Mouse (Mus musculus): ENCODE data around the gene Fchsd2.

The Fchsd2 gene

DNA sequence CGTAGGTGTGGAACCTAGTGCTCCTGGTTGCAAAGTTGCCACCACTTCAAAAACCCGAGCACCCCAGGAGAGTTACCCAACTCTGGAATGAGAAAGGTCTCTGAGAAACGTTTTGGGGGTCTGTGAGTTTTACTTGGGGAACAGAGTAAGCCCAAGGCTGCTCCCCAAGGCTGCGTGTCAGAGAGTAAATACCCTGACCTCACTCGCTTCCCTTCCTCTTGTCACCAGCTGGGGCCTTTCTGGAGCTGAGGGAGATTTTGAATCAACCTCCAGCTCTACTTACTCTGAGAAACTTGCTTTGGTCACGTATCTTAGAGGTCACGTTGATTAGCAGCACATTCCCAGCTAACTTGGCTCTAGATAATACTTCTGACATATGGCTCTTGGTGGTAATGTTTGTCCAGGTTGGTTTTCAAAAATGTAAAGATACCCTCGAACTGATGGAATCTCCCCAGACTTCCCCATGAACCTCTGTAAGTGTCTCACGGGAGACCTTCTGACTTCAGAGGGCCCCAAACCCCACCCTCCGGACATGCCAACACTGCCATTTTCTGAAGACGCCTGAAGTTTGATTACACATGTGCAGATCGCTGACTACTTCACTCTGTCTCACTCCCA is 20.4 kb upstream of the Fchsd2 start:
- DNase-seq (ENCODE audit: low spot score in 2 of 2) = no peak

DNA sequence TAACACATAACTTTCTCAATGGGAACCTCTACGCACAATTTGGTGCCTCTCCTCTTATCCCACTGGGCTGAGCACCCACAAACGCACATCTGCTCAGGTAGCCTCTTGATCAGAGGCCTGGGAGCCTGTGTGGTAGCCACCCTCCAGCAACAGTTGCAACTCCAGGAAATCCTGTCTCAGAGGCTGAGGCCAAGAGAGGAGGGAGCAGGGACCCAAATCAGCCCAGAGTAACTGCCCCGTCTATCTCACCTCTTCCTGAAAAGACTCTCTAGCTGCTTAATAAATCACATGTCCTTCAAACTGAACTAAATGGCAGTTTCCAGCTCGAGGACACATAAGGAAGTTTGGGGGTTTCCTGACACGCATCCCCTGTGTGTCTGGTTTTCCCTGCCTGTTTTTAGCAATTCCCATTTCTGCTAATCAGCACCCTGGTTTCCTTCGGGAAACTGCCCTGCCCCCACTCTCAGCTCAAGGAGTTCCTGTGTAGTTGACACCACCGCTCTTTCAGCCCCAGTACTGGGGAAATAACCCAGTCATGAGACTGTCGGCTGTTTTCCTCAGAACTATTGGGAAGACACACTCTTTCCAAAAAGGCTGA is 18.4 kb upstream of the Fchsd2 start:
- DNase-seq (ENCODE audit: low spot score in 2 of 2) = no peak

DNA sequence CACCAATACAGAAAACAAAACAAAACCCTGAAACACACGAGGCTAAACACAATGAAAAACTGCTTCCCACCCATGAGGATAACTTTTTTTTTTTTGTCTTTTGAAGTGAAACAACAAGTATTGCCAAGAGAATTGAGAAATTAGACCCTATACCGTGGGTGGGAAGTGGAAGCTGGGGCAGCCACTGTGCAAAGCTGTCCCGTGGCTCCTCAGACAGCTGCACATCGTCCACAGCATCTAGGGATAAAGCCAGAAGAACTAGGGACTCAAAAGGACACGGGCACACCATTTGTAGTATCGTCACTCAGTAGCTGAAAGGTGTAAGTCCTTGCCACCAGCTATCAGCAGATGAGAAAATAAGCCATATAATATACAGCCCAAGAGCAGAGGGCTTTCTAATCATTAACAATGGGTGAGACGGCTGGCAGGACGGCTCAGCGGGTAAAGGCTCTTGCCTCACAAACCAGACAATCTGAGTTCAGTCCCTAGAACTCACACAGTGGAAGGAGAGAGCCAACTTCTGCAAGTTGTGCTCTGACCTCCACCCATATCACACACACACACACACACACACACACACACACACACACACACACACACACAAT is 9.0 kb upstream of the Fchsd2 start:
- no peak for DNase-seq (ENCODE audit: low spot score in 2 of 2)

DNA sequence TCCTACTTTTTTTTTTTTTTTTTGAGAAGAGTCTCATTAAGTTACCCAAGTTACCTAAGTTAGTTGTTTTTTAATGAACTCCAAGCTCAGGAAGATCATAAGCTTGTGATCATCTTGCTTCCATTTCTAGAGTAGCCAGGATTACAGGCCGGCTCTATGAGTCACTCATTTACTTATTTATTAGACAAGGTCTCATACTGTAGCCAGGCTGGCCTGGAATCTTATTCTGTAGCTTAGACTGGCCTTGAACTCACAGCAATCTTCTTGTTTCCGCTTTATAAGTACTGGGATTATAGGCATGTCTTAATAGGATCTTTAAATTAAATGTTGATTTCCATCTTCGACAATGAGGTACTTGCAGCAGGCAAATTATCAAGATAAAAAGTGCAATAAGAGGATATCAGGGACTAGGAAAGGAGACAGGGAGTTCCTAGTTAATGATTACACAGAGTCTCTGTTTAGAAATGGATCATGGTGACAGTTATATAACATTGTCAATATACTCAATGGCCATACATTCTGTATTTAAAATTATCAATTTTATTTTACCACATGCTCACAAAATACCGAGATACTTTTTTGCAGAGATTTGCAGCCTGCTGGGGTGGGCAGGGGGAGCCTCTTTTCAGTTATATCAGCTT is 7.7 kb upstream of the Fchsd2 start:
- DNase-seq (ENCODE audit: low spot score in 2 of 2) = no peak

DNA sequence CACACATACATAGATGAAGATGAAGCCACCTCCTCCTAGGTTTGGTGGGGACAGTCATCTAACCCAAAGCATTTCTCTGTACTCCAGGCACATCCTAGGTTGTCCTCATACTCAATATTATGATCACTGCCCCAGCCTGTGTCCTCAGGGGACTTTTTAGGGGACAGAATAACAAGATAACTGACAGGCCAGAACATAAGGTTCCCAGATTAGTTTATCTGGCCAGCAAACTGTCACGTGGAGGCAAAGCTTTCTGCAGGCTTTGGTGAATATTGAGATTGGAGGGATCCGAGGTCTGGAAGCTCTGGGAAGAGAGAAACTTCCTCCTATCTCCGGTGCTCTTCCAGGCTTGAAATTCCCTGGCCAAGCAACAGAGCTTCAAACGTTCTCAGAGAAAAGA is 6.9 kb upstream of the Fchsd2 start:
- no peak for DNase-seq (ENCODE audit: low spot score in 2 of 2)

DNA sequence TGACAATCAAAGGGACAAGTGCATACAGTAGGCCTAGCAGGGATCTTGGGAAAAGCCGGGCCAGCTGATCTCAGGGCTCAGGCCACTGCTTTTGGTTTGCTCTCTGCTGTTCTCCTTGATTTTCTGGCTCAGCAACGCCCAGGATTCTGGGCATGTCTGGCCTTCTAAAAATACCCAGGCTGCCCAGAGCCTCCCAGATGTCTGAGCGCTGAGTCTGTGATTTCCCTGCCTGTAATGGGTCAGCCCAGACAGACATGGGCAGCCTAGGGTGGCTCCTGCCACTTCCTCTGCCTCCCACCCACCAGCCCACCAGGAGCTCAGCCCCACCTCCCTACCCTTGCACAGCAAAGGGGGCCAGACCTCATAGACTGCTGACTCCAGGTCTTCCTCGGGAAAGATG is 4.0 kb upstream of the Fchsd2 start:
- DNase-seq (ENCODE audit: low spot score in 2 of 2) = no peak

DNA sequence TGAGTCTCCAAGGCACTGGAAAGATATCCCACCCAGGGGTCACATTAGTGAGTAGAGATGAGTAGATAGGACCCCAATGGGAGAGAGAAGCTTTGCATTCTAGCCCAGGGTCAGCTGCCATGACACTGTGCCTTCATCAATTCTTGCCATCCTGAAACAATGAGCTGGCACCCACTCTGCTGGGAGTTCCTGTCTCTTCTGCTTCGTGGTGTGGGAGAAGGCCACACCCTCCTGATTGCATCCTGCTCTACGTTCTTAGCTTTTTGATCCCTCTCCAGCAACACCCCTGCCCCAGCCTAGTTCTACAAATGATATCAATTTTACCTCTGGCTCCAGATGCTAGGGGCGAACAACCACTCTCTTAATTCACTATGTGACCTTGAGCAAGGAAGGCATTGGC is 3.4 kb upstream of the Fchsd2 start:
- DNase-seq (ENCODE audit: low spot score in 2 of 2) = no peak

DNA sequence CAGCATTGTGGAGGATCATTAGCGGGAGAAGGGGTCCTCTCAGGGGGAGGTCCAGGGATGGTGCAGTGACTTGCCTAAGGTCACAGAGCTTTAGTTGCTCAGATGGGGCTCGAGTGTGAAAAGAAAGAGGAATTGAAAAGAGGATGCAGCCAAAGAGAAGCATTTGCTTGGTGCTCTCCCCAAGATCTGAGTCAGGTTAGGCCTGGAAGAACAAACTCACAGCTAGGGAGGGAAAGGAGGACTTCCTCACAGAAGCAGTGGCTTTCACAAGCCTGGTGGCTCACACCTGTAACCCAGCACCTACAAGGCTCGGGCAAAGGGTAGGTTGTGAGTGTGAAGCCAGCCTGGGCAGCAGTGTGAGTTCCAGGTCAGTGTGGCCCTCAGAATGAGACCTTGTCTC is 568 bp downstream of the Fchsd2 start:
- no peak for DNase-seq (ENCODE audit: low spot score in 2 of 2)

DNA sequence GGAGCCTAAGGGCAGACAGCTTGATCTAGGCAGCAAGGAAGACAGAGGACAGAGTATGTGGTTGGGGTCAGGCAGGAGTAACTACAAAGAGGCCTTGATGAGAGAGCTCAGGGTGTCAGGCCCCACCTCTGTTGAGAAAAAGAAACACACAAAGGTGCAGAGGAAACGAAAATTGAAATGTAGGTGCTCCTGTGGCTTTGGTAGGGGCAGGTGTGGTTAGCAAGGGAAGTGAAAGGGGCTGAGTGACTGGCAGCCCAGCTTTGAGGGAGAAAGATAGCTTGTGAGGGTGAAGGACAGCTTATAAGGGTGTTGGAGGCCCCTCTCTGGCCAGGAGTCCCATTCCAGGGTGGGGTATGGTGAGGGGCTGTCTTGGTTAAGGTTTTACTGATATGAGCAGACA is 2.1 kb downstream of the Fchsd2 start:
- no peak for DNase-seq (ENCODE audit: low spot score in 2 of 2)

DNA sequence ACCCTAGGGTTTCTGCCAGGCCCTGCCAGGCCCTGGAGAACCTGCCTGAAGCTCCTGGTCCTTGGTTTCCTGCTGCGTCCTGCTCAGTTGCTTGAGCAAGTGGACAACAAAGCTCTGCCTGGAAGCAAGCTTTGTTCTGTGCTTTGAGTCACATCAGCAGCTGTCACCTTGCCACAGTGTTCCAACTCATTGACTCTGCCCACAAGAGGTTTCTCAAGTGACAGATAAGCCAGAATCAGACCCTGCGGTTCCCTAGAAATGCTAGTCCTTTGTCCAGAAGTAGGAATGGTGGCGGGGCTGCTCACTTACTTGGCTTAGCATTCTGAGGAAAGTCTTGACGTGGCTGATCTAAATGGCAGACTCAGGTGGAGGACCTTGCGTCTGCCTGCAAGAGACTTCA is 2.9 kb downstream of the Fchsd2 start:
- no peak for DNase-seq (ENCODE audit: low spot score in 2 of 2)

DNA sequence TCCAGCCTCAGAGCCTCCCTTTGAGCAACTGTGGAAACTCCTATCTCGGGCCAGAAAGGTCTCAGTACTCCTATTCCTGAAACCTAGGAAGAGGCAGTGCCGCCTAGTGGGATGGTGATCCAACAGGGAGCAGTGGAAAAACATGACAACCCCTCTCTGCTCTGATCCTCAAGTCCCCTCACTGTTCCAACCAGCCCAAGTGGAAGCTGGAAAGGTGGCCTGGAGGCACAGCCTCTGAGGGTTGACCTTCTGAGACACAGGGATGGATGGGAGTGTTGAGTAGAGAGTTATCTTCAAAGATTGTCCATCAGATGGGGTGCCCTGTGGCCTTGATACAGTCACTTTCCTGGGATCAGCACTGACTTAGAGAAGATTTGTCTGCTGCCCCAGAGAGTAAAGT is 3.9 kb downstream of the Fchsd2 start:
- no peak for DNase-seq (ENCODE audit: low spot score in 2 of 2)

DNA sequence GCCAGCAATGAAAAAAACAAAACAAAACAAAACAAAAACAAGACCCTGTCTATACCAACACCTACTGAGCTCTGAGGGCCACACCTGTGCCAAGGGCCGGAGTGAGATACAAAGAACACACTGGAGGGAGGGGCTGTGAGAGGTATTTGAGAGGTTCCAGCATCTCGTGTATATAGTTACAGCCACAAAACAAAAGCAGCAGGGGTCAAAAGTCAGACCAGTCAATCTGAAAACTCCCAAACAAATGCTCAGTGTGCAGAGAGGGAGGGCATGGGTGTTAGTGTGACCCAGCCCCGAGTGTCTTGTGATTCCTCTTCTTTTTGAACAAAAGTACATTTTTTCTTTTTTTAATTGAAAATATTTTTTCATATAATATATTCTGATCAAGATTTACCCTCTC is 4.4 kb downstream of the Fchsd2 start:
- DNase-seq (ENCODE audit: low spot score in 2 of 2) = no peak

DNA sequence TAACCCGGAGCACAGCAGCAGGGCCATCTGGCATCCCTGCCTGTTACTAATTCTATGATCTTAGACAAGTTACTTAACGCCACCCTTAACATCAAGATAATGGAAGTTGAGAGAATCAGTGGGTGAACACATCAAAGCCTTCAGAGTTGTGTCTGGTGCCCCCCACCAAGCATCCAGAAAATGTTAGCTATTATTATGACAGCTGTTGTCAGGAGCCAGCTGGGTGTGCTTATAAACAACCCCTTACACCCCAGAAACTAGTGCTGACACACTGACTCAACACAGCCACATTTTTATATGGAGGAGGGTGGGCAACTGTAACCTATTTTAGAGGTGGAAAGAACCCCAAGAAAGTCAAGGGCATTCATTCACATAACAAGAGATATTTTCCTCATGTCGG is 7.3 kb downstream of the Fchsd2 start:
- no peak for DNase-seq (ENCODE audit: low spot score in 2 of 2)

DNA sequence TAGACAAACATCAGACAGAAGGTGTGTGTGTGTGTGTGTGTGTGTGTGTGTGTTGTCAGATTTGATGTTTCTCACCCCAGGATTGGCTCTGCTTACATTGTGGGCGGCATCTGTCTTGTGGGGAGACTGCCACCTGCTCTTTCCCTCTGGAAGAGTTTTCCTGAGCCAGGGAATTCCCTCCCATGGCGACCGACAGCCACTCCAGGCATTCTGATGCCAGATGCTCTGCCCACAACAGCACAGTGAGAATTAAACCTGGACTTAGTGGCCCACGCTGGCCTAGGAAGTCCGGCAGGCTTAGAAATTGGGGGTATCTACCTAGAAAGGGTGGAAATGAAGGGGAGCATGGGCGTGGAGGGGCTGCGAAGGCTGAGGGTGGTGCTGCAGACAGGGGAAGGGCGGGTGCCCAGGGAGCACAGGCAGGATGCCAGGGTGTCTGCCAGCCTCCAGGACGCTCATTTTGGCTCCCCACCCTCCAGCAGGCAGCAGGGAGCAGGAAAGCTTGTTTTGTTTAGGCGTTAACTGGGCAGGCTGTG is 8.6 kb downstream of the Fchsd2 start:
- DNase-seq (ENCODE audit: low spot score in 2 of 2) = peak; percentile 51 to 64

DNA sequence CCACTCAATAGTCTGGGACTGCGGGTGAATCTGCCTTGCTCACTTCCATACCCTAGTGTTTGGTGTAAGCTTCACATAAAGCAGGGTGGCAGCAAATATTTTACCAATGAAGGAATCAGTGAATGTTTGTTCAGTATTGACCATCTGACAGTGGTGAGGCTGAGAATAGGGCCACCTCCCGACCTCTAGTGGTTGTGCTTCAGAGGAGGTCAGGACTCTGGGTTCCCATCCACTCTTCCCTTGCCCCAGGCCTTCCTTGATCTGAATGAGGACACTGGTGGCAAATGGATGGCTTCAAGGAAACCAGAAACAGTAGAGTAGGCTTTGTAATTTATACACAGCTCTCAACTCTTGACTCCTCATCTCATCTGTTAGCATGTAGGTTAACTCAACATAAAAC is 14.0 kb downstream of the Fchsd2 start:
- DNase-seq (ENCODE audit: low spot score in 2 of 2) = no peak

DNA sequence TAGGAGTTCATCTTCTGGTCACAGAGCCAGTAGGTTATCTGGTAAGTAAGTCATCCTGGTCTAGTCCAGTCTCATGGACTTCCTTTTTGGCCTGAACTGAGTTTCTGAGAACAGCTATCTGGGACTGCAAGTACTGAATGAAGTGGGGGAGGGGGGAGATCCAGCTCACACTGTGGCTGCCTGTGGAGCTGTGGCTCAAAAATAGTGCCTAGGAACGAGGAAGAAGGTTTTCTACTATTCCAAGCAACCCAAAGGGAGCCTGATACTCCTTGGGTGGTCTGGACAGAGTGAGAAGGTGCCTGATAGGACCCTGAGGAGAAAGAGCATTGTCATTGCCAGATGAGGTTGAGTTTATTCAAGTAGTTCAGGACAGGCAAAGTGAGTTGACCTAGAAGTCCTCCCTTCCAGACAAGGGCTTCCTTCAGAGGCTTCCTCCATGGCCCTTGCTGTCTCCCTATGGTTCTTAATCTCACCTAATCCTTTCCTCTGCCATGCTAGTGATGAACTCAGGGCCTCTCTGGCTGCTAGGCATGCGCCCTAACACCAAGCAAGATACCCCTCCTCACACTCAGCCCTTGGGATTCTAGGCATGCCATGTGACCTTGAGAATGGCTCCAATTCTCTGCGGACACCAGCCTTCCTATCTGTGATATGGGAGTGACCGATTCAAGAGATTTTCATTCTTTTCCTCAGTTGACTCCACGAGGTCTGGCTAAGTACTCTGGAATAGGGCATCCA is 14.6 kb downstream of the Fchsd2 start:
- DNase-seq (ENCODE audit: low spot score in 2 of 2) = peak in 1 of 2 experiments; percentile 23

DNA sequence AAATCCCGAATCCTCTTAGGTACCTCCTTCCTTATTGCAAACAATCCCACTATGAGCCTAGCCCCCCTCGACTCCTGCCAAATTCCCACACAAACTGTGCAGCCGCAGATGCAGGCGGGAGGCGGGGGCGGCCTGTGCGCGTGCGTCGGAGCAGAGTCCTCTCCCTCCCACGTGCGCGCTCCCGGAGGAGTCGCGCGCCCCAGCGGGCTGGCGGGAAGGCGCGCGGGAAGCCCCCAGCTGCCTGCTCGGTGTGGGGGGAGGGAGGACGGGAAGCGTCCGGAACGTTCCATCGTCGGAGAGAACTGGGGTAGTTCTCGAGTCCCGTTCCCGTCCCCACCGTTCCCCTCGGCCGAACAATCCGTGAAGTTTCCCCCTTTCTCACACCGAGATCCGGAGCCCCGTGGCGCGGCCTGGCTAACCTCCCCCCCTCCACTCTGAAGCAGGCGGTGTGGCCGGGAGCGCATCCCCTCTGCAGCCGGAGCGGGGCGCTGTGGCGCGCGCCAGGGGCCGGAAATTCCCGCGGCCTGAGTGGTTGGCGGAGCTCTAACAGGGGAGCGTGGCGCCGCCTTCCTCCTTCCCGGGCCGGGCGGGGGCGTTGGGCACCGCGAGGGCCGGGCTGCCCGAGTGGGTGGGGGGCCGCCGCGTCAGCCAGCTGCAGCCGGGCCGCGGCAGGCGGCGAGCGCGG is 15.4 kb downstream of the Fchsd2 start:
- DNase-seq (ENCODE audit: low spot score in 2 of 2) = peak; percentile 96 to 99

DNA sequence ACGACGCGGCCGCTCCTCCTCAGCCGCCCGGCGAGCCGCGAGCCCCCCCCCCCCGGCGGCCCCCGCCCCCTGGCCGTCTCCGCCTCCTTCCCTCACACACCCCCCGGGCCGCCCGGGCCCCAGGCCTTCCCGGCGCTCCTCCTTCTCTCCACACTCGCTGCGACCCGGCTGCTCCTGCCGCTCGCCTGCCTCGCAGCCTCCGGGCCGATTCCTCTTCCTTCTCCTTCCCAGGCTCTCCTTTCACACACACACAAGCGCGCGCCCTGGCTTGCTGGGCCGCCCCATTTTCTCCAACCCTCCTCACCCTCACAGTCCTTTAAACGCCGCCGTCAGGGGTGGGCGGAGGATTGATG is 16.0 kb downstream of the Fchsd2 start:
- no peak for DNase-seq (ENCODE audit: low spot score in 2 of 2)

DNA sequence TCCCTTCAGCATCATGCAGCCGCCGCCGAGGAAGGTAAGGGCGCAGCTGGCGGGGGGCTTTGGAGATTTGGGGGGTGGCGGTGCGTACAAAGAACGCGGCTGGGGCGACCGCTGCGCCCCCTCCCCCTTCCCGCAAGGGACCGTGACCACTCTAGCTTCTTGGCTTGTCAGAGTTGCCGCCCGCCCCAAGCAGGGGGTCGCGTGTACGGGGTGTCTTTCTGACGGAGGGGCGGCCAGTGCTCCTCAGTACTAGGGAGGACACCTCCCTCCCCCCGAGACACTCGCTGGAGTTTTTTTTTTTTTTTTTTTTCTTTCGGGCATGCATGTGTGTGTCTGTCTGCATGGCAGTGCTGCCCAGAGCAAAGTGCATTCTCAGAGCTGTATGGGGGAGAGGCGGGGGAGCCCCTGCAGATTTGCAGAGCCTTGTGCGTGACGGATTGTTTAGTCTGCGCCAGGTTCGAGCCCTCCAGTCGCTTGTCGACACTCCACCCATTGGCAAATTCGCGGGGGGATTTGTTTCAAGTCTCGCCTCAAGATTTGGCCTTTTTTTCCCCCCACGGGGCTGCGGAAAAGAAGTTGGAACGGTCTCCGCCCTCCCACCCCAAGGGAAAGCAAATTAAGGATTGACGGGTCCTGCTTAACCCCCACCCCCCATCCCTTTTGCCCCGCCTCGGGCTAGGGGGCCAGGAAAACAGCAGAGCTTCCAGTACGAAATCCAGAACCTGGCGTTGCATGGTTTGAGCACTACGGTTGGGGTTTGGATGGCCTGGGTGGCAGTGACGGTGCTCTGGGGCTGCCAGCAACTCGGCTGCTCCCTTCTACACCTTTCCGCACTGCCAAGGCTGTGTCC is 16.6 kb downstream of the Fchsd2 start:
- DNase-seq (ENCODE audit: low spot score in 2 of 2) = peak in 1 of 2 experiments; percentile 22

DNA sequence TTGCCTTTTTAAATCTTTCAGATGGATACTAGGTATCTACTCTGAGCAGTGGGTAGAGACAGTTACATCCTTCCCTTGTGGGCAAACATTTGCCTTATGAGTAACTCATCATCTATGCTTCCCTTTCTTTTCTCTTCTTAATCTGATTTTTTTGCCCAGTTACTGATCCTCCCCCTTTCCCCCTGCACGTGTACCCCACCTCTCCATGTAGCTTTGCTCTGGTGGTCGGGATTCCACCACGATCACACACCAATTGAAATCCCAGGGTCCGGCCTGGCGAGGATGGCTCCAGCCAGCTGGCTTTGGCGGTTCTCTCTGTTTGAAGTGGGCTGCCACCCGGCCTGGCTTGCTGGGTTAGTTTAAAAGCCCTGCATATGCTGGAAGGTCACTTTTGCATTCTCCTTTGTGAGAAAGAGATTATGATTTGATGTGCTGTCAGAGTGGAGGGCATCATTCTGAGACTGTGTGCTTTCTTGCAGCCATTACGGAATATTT is 17.2 kb downstream of the Fchsd2 start:
- DNase-seq (ENCODE audit: low spot score in 2 of 2) = no peak

DNA sequence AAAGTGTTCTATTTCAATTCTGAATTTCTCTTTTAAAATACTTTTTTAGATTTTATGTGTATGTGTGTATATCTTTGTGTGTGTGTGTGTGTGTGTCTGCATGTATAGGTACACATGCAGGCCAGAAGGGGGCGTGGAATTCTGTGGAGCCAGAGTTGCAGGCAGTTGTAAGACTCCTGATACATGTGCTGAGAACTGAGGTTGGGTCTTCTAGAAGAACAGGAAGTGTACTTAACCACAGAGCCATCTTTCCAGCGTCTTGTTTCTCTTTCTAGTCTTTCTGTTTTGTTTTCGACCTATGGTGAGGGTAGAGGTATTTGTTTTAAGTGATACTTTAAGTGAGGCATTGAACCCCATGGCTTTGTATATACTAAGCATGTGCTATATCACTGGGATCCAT is 20.7 kb downstream of the Fchsd2 start:
- no peak for DNase-seq (ENCODE audit: low spot score in 2 of 2)

All from frontal cortex, postnatal 14 days (tissue).